Mouse (Mus musculus): ENCODE data around the gene Chchd5. TPM values are rescaled to one million over a fixed set of nuclear protein-coding genes. Genes with fewer than 3 reads are reported as not detected.

The Chchd5 gene
- polyA plus RNA-seq, 2 experiments, result 9.1 to 9.2 TPM

GRCm38 (mm10) chr2:129178182-129178908 is 48.8 kb downstream of the Chchd5 start:
- WGBS (ENCODE audit: insufficient replicate concordance), result 45% methylated on average over 10 of the region's 10 CpGs
- DNase-seq (ENCODE audit: low read depth in 3 of 3, low spot score in 3 of 3) (no peak), ATAC-seq (ENCODE audit: insufficient read depth) (no peak)
- Histone ChIP-seq H3K4me2 (ENCODE audit: low read depth) (no peak overlapping the region), H3K4me3 (ENCODE audit: insufficient read depth in 1 of 2, low read depth in 2 of 2, low read length in 2 of 2) (no peak overlapping the region), H3K27me3 (ENCODE audit: control insufficient read depth, insufficient read depth, low read length) (no peaks in the 10 kb centered on the region), H3K4me1 (replicated peaks; ENCODE audit: control insufficient read depth in 2 of 2, insufficient read depth in 2 of 2, low read length in 1 of 2) (peaks cover 0 to 15% of the 10 kb centered on the region in 2 experiments; a peak in 2 of 4 replicates), H3K36me3 (replicated peaks; ENCODE audit: control insufficient read depth, insufficient read depth, low read depth) (no peaks in the 10 kb centered on the region), H3K27ac (no peak overlapping the region), H3K9ac (replicated peaks) (no peak overlapping the region), H3K9me3 (ENCODE audit: control insufficient read depth, low read length) (no peaks in the 10 kb centered on the region)
- TF ChIP-seq EP300 (IDR thresholded peaks at IDR 0.05; ENCODE audit: low read depth), result no peak
- no peak for TF ChIP-seq CTCF (IDR thresholded peaks at IDR 0.05; ENCODE audit: low read depth)

GRCm38 (mm10) chr2:129179946-129180853 is 50.7 kb downstream of the Chchd5 start:
- no peak for ATAC-seq (ENCODE audit: insufficient read depth)
- Histone ChIP-seq H3K4me2 (ENCODE audit: low read depth) (no peak overlapping the region), H3K4me3 (ENCODE audit: insufficient read depth in 1 of 2, low read depth in 2 of 2, low read length in 2 of 2) (no peak overlapping the region), H3K4me1 (replicated peaks; ENCODE audit: control insufficient read depth in 2 of 2, insufficient read depth in 2 of 2, low read length in 1 of 2) (peaks cover 0 to 19% of the 10 kb centered on the region in 2 experiments; a peak in 2 of 4 replicates), H3K9ac (replicated peaks) (no peak overlapping the region), H3K27ac (no peak overlapping the region), H3K36me3 (replicated peaks; ENCODE audit: control insufficient read depth, insufficient read depth, low read depth) (no peaks in the 10 kb centered on the region), H3K27me3 (ENCODE audit: control insufficient read depth, insufficient read depth, low read length) (no peaks in the 10 kb centered on the region), H3K9me3 (ENCODE audit: control insufficient read depth, low read length) (no peaks in the 10 kb centered on the region)
- DNase-seq (ENCODE audit: low read depth in 3 of 3, low spot score in 3 of 3), result no peak
- TF ChIP-seq CTCF (IDR thresholded peaks at IDR 0.05; ENCODE audit: low read depth) (no peak), EP300 (IDR thresholded peaks at IDR 0.05; ENCODE audit: low read depth) (no peak)
- WGBS (ENCODE audit: insufficient replicate concordance), result 21% methylated on average over 8 of the region's 8 CpGs

- H3K9me3 ChIP-seq (ENCODE audit: control insufficient read depth, low read length), result no peaks in the 10 kb centered on the region
- H3K4me3 ChIP-seq (ENCODE audit: insufficient read depth in 1 of 2, low read depth in 2 of 2, low read length in 2 of 2), result no peak overlapping the region
- H3K36me3 ChIP-seq (replicated peaks; ENCODE audit: control insufficient read depth, insufficient read depth, low read depth), result no peaks in the 10 kb centered on the region
- ATAC-seq (ENCODE audit: insufficient read depth) (no peak), DNase-seq (ENCODE audit: low read depth in 3 of 3, low spot score in 3 of 3) (no peak)
- WGBS (ENCODE audit: insufficient replicate concordance), result 54% methylated on average over 5 of the region's 5 CpGs
- H3K27me3 ChIP-seq (ENCODE audit: control insufficient read depth, insufficient read depth, low read length), result no peaks in the 10 kb centered on the region
- H3K27ac ChIP-seq, result no peak overlapping the region
- H3K9ac ChIP-seq (replicated peaks), result no peak overlapping the region
- TF ChIP-seq CTCF (IDR thresholded peaks at IDR 0.05; ENCODE audit: low read depth), result peak; percentile 43
- no peak for TF ChIP-seq EP300 (IDR thresholded peaks at IDR 0.05; ENCODE audit: low read depth)
- no peak overlapping the region for H3K4me2 ChIP-seq (ENCODE audit: low read depth)
- H3K4me1 ChIP-seq (replicated peaks; ENCODE audit: control insufficient read depth in 2 of 2, insufficient read depth in 2 of 2, low read length in 1 of 2), result peaks cover 0 to 17% of the 10 kb centered on the region in 2 experiments; a peak in 2 of 4 replicates
These were observed 52.0 kb downstream of the Chchd5 start for GRCm38 (mm10) chr2:129181509-129181908.

- no peak for ATAC-seq (ENCODE audit: insufficient read depth)
- TF ChIP-seq CTCF (IDR thresholded peaks at IDR 0.05; ENCODE audit: low read depth) (no peak), EP300 (IDR thresholded peaks at IDR 0.05; ENCODE audit: low read depth) (no peak)
- no peak overlapping the region for H3K4me2 ChIP-seq (ENCODE audit: low read depth)
- H3K9me3 ChIP-seq (ENCODE audit: control insufficient read depth, low read length), result no peaks in the 10 kb centered on the region
- no peak overlapping the region for H3K9ac ChIP-seq (replicated peaks)
- H3K27me3 ChIP-seq (ENCODE audit: control insufficient read depth, insufficient read depth, low read length), result no peaks in the 10 kb centered on the region
- no peak overlapping the region for H3K4me3 ChIP-seq (ENCODE audit: insufficient read depth in 1 of 2, low read depth in 2 of 2, low read length in 2 of 2)
- H3K4me1 ChIP-seq (replicated peaks; ENCODE audit: control insufficient read depth in 2 of 2, insufficient read depth in 2 of 2, low read length in 1 of 2), result peaks cover 0 to 18% of the 10 kb centered on the region in 2 experiments; a peak in 2 of 4 replicates
- H3K27ac ChIP-seq, result no peak overlapping the region
- DNase-seq (ENCODE audit: low read depth in 3 of 3, low spot score in 3 of 3), result no peak
- no peaks in the 10 kb centered on the region for H3K36me3 ChIP-seq (replicated peaks; ENCODE audit: control insufficient read depth, insufficient read depth, low read depth)
- 90% methylated on average over 1 of the region's 1 CpGs for WGBS (ENCODE audit: insufficient replicate concordance)
These were observed 52.9 kb downstream of the Chchd5 start for GRCm38 (mm10) chr2:129182412-129182811.

- Histone ChIP-seq H3K4me3 (ENCODE audit: insufficient read depth in 1 of 2, low read depth in 2 of 2, low read length in 2 of 2) (no peak overlapping the region), H3K9ac (replicated peaks) (no peak overlapping the region), H3K27ac (no peak overlapping the region), H3K36me3 (replicated peaks; ENCODE audit: control insufficient read depth, insufficient read depth, low read depth) (no peaks in the 10 kb centered on the region), H3K4me2 (ENCODE audit: low read depth) (no peak overlapping the region), H3K27me3 (ENCODE audit: control insufficient read depth, insufficient read depth, low read length) (no peaks in the 10 kb centered on the region), H3K9me3 (ENCODE audit: control insufficient read depth, low read length) (no peaks in the 10 kb centered on the region), H3K4me1 (replicated peaks; ENCODE audit: control insufficient read depth in 2 of 2, insufficient read depth in 2 of 2, low read length in 1 of 2) (peaks cover 0 to 15% of the 10 kb centered on the region in 2 experiments; a peak in 2 of 4 replicates)
- TF ChIP-seq CTCF (IDR thresholded peaks at IDR 0.05; ENCODE audit: low read depth) (no peak), EP300 (IDR thresholded peaks at IDR 0.05; ENCODE audit: low read depth) (no peak)
- ATAC-seq (ENCODE audit: insufficient read depth) (no peak), DNase-seq (ENCODE audit: low read depth in 3 of 3, low spot score in 3 of 3) (no peak)
- 47% methylated on average over 14 of the region's 14 CpGs for WGBS (ENCODE audit: insufficient replicate concordance)
These were observed 54.1 kb downstream of the Chchd5 start for GRCm38 (mm10) chr2:129183561-129184031.

Other genes starting within 250 kb of the Chchd5 start
- gene Zc3h8, start 185.6 kb upstream of the Chchd5 start, polyA plus RNA-seq (2012; rRNA removed), result 1.4 and 2.6 TPM in 2 replicates
- gene Zc3h8, start 185.6 kb upstream of the Chchd5 start, polyA plus RNA-seq (2014; fragmentation: Nextera tagmentation; extraction: Ambion mirVana), result 2.4 and 3.0 TPM in 2 replicates
- gene Zc3h6, start 162.3 kb upstream of the Chchd5 start, polyA plus RNA-seq (2012; rRNA removed), result 0.49 and 0.56 TPM in 2 replicates
- 0.75 and 0.76 TPM in 2 replicates for gene Zc3h6, start 162.3 kb upstream of the Chchd5 start, polyA plus RNA-seq (2014; fragmentation: Nextera tagmentation; extraction: Ambion mirVana)
- gene Gm10762, start 162.0 kb upstream of the Chchd5 start, polyA plus RNA-seq (2012; rRNA removed), result 1.3 and 1.8 TPM in 2 replicates
- gene Gm10762, start 162.0 kb upstream of the Chchd5 start, polyA plus RNA-seq (2014; fragmentation: Nextera tagmentation; extraction: Ambion mirVana), result 2.4 and 3.3 TPM in 2 replicates
- 0.01 and 0.03 TPM in 2 replicates for gene Vinac1, start 81.5 kb upstream of the Chchd5 start, polyA plus RNA-seq (2012; rRNA removed)
- gene Vinac1, start 81.5 kb upstream of the Chchd5 start, polyA plus RNA-seq (2014; fragmentation: Nextera tagmentation; extraction: Ambion mirVana), result 0.04 TPM in 1 of 2 replicates, not detected in the other
- gene Ttl, start 63.8 kb upstream of the Chchd5 start, polyA plus RNA-seq (2012; rRNA removed), result 1.1 and 1.2 TPM in 2 replicates
- 1.5 TPM in 2 replicates for gene Ttl, start 63.8 kb upstream of the Chchd5 start, polyA plus RNA-seq (2014; fragmentation: Nextera tagmentation; extraction: Ambion mirVana)
- gene Polr1b, start 28.7 kb upstream of the Chchd5 start, polyA plus RNA-seq (2012; rRNA removed), result 11.6 and 14.0 TPM in 2 replicates
- gene Polr1b, start 28.7 kb upstream of the Chchd5 start, polyA plus RNA-seq (2014; fragmentation: Nextera tagmentation; extraction: Ambion mirVana), result 5.3 and 6.5 TPM in 2 replicates
- 37.7 and 50.7 TPM in 2 replicates for gene Slc20a1, start 69.1 kb downstream of the Chchd5 start, polyA plus RNA-seq (2012; rRNA removed)
- 42.7 and 49.2 TPM in 2 replicates for gene Slc20a1, start 69.1 kb downstream of the Chchd5 start, polyA plus RNA-seq (2014; fragmentation: Nextera tagmentation; extraction: Ambion mirVana)
- 7.0 and 11.0 TPM in 2 replicates for gene Ckap2l, start 167.5 kb downstream of the Chchd5 start, polyA plus RNA-seq (2012; rRNA removed)
- gene Ckap2l, start 167.5 kb downstream of the Chchd5 start, polyA plus RNA-seq (2014; fragmentation: Nextera tagmentation; extraction: Ambion mirVana), result 39.3 and 41.3 TPM in 2 replicates
- gene Il1a, start 180.3 kb downstream of the Chchd5 start, polyA plus RNA-seq (2012; rRNA removed), result 1.8 and 2.5 TPM in 2 replicates
- 3.4 and 4.6 TPM in 2 replicates for gene Il1a, start 180.3 kb downstream of the Chchd5 start, polyA plus RNA-seq (2014; fragmentation: Nextera tagmentation; extraction: Ambion mirVana)
- 0.12 and 0.18 TPM in 2 replicates for gene Il1b, start 241.4 kb downstream of the Chchd5 start, polyA plus RNA-seq (2012; rRNA removed)
- gene Il1b, start 241.4 kb downstream of the Chchd5 start, polyA plus RNA-seq (2014; fragmentation: Nextera tagmentation; extraction: Ambion mirVana), result 0.19 and 0.20 TPM in 2 replicates

Measured in liver, embryonic 14.5 days (tissue).